Mouse (Mus musculus): ENCODE data around the gene Edem3.

- no peak for TF ChIP-seq CTCF (IDR thresholded peaks at IDR 0.05)
- no peak for TF ChIP-seq EP300 (IDR thresholded peaks at IDR 0.05)
Observed at GRCm38 (mm10) chr1:151718575-151718974, 36.6 kb upstream of the Edem3 start.
